8 mouse cellular contexts compared by ENCODE assay signal in the genomic region with DNA sequence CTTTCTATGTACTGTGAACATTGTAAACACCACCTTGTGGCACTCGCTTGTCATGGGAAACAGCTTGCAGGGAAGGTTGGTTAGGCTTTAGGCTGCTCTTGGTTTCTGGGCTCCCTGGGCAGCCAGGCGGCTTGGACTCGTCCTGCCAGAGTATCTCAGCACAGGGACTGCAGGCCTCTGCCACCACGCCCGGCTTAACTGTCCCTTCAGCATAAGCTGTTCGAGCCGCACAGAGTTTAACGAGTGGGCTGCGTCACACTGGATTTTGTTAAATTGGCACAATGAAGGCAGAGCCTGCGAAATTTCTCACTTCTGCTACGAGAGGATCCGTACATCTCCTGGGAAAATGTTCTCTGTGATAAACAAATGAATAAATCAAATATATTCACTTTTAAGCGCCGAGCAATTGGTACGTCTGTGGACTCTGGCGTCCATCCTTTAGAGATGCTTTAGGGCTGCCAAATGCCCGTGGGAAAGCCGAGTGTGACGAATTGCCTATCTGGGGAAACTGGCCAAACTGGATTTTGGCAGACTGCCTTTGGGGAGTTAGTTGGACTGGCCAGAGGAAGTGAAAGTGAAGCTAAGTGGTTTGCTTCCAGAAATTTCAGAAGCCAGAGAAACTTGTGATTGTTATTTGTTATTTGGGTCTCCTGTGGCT.
A peak's percentile ranks its signal among the peaks of the same experiment; 100 is the strongest.
DNase-seq lines count a peak whose midpoint lies in the region; ATAC-seq and TF ChIP-seq lines count a peak whose summit lies in the region.

No protein-coding gene starts in this region.

- H3K27me3 ChIP-seq in kidney, adult 2 months (replicated peaks; ENCODE audit: control insufficient read depth, insufficient read depth, low read length), result no peaks in the 10 kb centered on the region
- 0 out of 2 replicates have a peak, but pooled peaks cover 7% of the 10 kb centered on the region for H3K27me3 ChIP-seq in liver, embryonic 12.5 days (replicated peaks)

- no peak for TF ChIP-seq POLR2A in kidney, adult 2 months (IDR thresholded peaks at IDR 0.05; ENCODE audit: low read depth, low read length)

- 32% methylated on average over 19 of the region's 19 CpGs for WGBS in kidney, adult 2 months
- 75% methylated on average over 19 of the region's 19 CpGs for WGBS in liver, embryonic 12.5 days (ENCODE audit: insufficient replicate concordance)

- H3K27ac ChIP-seq in kidney, adult 2 months (ENCODE audit: insufficient read depth, low read depth, low read length), result no peak overlapping the region
- H3K27ac ChIP-seq in liver, embryonic 12.5 days, result no peak overlapping the region

- intact Hi-C loops in gastrocnemius, postnatal 14 days (cut with DNase I; ENCODE audit: low total_unique reads), result no loop called here

- H3K36me3 ChIP-seq in kidney, adult 2 months (ENCODE audit: control insufficient read depth, insufficient read depth, low read length), result no peaks in the 10 kb centered on the region
- H3K36me3 ChIP-seq in liver, embryonic 12.5 days, result peaks cover 7% of the 10 kb centered on the region; the same call in 1 of the 2 replicates

- no peak overlapping the region for H3K4me3 ChIP-seq in kidney, adult 2 months (ENCODE audit: insufficient read depth, low read depth, low read length)
- no peak overlapping the region for H3K4me3 ChIP-seq in liver, embryonic 12.5 days

- no peak for TF ChIP-seq CTCF in kidney, adult 2 months (conservative IDR thresholded peaks at IDR 0.05; ENCODE audit: insufficient read depth, insufficient read length, low read depth, low read length)

- peak; percentile 59 to 75 for DNase-seq in cerebellum, postnatal 14 days
- DNase-seq in cerebellum, adult 11-12 months, result no peak
- DNase-seq in adrenal gland, postnatal 25 days, result peak; percentile 69
- peak; percentile 78 for DNase-seq in gastrocnemius, postnatal 14 days
- peak; percentile 87 for DNase-seq in kidney, adult 2 months
- DNase-seq in ovary, adult 18-20 months (ENCODE audit: low spot score), result peak; percentile 34
- no peak for DNase-seq in spleen, postnatal 4 days (ENCODE audit: low spot score in 2 of 2)

- H3K9me3 ChIP-seq in liver, embryonic 12.5 days (replicated peaks), result no peaks in the 10 kb centered on the region

- no peak overlapping the region for H3K9ac ChIP-seq in liver, embryonic 12.5 days

- H3K4me2 ChIP-seq in liver, embryonic 12.5 days, result 0 out of 2 replicates have a peak overlapping the region, but pooled peaks have one; percentile 7

- no peak for ATAC-seq in liver, embryonic 12.5 days

- H3K4me1 ChIP-seq in kidney, adult 2 months (ENCODE audit: control insufficient read depth, insufficient read depth, low read length), result peaks cover 4% of the 10 kb centered on the region; the same call in 1 of the 2 replicates
- peaks cover 38% of the 10 kb centered on the region for H3K4me1 ChIP-seq in liver, embryonic 12.5 days

Comparison
In these comparisons a context has a peak if more than half of its experiments do, and no peak if none do; other contexts are left out.
1. DNase-seq: peak in cerebellum, postnatal 14 days (2 of 2), adrenal gland, postnatal 25 days (single experiment), gastrocnemius, postnatal 14 days (single experiment), kidney, adult 2 months (single experiment) and ovary, adult 18-20 months (single experiment); none in cerebellum, adult 11-12 months (single experiment) and spleen, postnatal 4 days (0 of 2).